Mouse (Mus musculus): ENCODE results near the gene Omt2a. TPM values are rescaled to one million over a fixed set of nuclear protein-coding genes. Genes with fewer than 3 reads are reported as not detected.
"Not testable (repeated sequence)": the region's sequence is repeated elsewhere in the genome, so short reads cannot be mapped to it uniquely, and the experiment has no call there.

The Omt2a gene
- polyA plus RNA-seq, 1 experiment from 2014 or later: not detected

- WGBS: 88% methylated on average over 8 of the region's 8 CpGs
These were observed 22.1 kb downstream of the Omt2a start for GRCm38 (mm10) chr9:78292462-78292861.

GRCm38 (mm10) chr9:78289723-78290122 is 24.9 kb downstream of the Omt2a start, which contains the start of gene Gm10639:
Gene Gm10639, plus strand, starts transcription at chr9:78289923.
- H3K4me1 ChIP-seq (replicated peaks); H3K9me3 ChIP-seq; H3K27ac ChIP-seq; H3K4me2 ChIP-seq; H3K36me3 ChIP-seq; H3K27me3 ChIP-seq; ATAC-seq (ENCODE audit: low FRiP score); H3K4me3 ChIP-seq; H3K9ac ChIP-seq: not testable (repeated sequence)
- WGBS: 92% methylated on average over 3 of the region's 3 CpGs

More at GRCm38 (mm10) chr9:78292462-78292861, 22.1 kb downstream of the Omt2a start:
- H3K27ac ChIP-seq; H3K4me3 ChIP-seq; ATAC-seq (ENCODE audit: low FRiP score); H3K36me3 ChIP-seq; H3K4me2 ChIP-seq; H3K4me1 ChIP-seq (replicated peaks); H3K9me3 ChIP-seq; H3K9ac ChIP-seq; H3K27me3 ChIP-seq: not testable (repeated sequence)

- not testable (repeated sequence) for H3K27ac ChIP-seq; H3K9me3 ChIP-seq; H3K4me2 ChIP-seq; H3K36me3 ChIP-seq; H3K4me1 ChIP-seq (replicated peaks); ATAC-seq (ENCODE audit: low FRiP score); H3K9ac ChIP-seq; H3K27me3 ChIP-seq; H3K4me3 ChIP-seq
- WGBS: 100% methylated on average over 1 of the region's 1 CpGs
These were observed 25.5 kb downstream of the Omt2a start for GRCm38 (mm10) chr9:78289063-78289462.

GRCm38 (mm10) chr9:78282002-78282711 is 32.4 kb downstream of the Omt2a start:
- WGBS: 88% methylated on average over 4 of the region's 4 CpGs
- not testable (repeated sequence) for H3K36me3 ChIP-seq; H3K4me3 ChIP-seq; H3K9ac ChIP-seq; ATAC-seq (ENCODE audit: low FRiP score); H3K27me3 ChIP-seq; H3K27ac ChIP-seq; H3K4me1 ChIP-seq (replicated peaks); H3K4me2 ChIP-seq; H3K9me3 ChIP-seq

- 91% methylated on average over 3 of the region's 3 CpGs for WGBS
- not testable (repeated sequence) for H3K9me3 ChIP-seq; H3K9ac ChIP-seq; H3K27me3 ChIP-seq; ATAC-seq (ENCODE audit: low FRiP score); H3K4me2 ChIP-seq; H3K36me3 ChIP-seq; H3K27ac ChIP-seq; H3K4me1 ChIP-seq (replicated peaks); H3K4me3 ChIP-seq
These were observed 43.7 kb downstream of the Omt2a start for GRCm38 (mm10) chr9:78270945-78271344.

Other genes with a start within 250 kb of the Omt2a start
- gene Fbxo9, start 205.7 kb downstream of the Omt2a start, polyA plus RNA-seq (2015; fragmentation: Nextera tagmentation; extraction: Ambion mirVana): 52.7 and 53.7 TPM in 2 replicates
- gene Ick, start 205.6 kb downstream of the Omt2a start, polyA plus RNA-seq (2015; fragmentation: Nextera tagmentation; extraction: Ambion mirVana): 37.1 and 41.6 TPM in 2 replicates
- gene Gsta4, start 132.0 kb downstream of the Omt2a start, polyA plus RNA-seq (2015; fragmentation: Nextera tagmentation; extraction: Ambion mirVana): 27.5 and 34.4 TPM in 2 replicates
- gene Gsta1, start 84.1 kb downstream of the Omt2a start, polyA plus RNA-seq (2015; fragmentation: Nextera tagmentation; extraction: Ambion mirVana): not detected in 2 replicates
- not detected in 2 replicates for gene Gm3776, start 57.7 kb downstream of the Omt2a start, polyA plus RNA-seq (2015; fragmentation: Nextera tagmentation; extraction: Ambion mirVana)
- not detected in 2 replicates for gene Gm10639, start 24.9 kb downstream of the Omt2a start, polyA plus RNA-seq (2015; fragmentation: Nextera tagmentation; extraction: Ambion mirVana)
- not detected in 2 replicates for gene Omt2b, start 12.8 kb upstream of the Omt2a start, polyA plus RNA-seq (2015; fragmentation: Nextera tagmentation; extraction: Ambion mirVana)
- gene Gsta2, start 41.0 kb upstream of the Omt2a start, polyA plus RNA-seq (2015; fragmentation: Nextera tagmentation; extraction: Ambion mirVana): not detected in 2 replicates
- 2.4 and 3.1 TPM in 2 replicates for gene Dppa5a, start 53.4 kb upstream of the Omt2a start, polyA plus RNA-seq (2015; fragmentation: Nextera tagmentation; extraction: Ambion mirVana)
- 5.5 and 7.9 TPM in 2 replicates for gene Ooep, start 63.9 kb upstream of the Omt2a start, polyA plus RNA-seq (2015; fragmentation: Nextera tagmentation; extraction: Ambion mirVana)
- gene Ddx43, start 81.0 kb upstream of the Omt2a start, polyA plus RNA-seq (2015; fragmentation: Nextera tagmentation; extraction: Ambion mirVana): 0.28 and 0.31 TPM in 2 replicates
- gene Cgas, start 128.4 kb upstream of the Omt2a start, polyA plus RNA-seq (2015; fragmentation: Nextera tagmentation; extraction: Ambion mirVana): 0.71 and 0.74 TPM in 2 replicates
- 27.3 and 28.8 TPM in 2 replicates for gene Mto1, start 133.4 kb upstream of the Omt2a start, polyA plus RNA-seq (2015; fragmentation: Nextera tagmentation; extraction: Ambion mirVana)
- gene Gm17324, start 134.0 kb upstream of the Omt2a start, polyA plus RNA-seq (2015; fragmentation: Nextera tagmentation; extraction: Ambion mirVana): 0.99 and 1.3 TPM in 2 replicates
- 3,538 and 3,562 TPM in 2 replicates for gene Eef1a1, start 174.4 kb upstream of the Omt2a start, polyA plus RNA-seq (2015; fragmentation: Nextera tagmentation; extraction: Ambion mirVana)